ENCODE assay signal across 22 mouse cellular contexts in the genomic region with DNA sequence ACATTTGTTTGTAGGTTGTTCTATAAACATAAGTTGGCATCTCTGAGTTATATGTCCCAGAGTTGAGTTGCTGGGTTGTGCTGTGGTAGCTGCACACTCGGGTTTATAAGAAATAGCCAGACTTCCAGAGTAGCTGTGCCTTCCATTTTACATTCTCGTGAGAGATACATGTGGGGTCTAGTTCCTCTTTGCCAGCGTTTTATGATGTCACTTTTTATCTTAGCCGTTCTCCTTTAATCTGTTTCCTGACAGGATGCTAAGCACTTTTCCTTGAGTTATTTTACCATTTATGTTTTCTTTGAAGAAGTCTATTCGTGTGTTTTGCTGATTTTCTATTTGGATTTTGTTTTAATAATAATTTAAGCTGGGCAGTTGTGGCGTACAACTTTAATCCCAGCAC. TPM values are rescaled to one million over a fixed set of nuclear protein-coding genes. Genes with fewer than 3 reads are reported as not detected.
DNase-seq lines count a peak whose midpoint lies in the region; ATAC-seq and TF ChIP-seq lines count a peak whose summit lies in the region.
"Had no signal": no experiment of that assay in that cellular context is flagged by ENCODE, and none has a peak within 500 bp of the region (broad histone marks: within the 10 kb centered on the region; RNA-seq: fewer than 3 reads in every experiment).

No protein-coding gene starts in this region.

- 0 out of 2 replicates have a peak overlapping the region, but pooled peaks have one; percentile 13 for H3K27ac ChIP-seq in gastrocnemius, adult 2 months
- H3K27ac ChIP-seq in MEL (ENCODE audit: control insufficient read depth, low read depth, low read length) (peak overlapping the region; percentile 90), macrophage (peak overlapping the region; percentile 51)
- H3K27ac ChIP-seq in midbrain, embryonic 13.5 days = no peak overlapping the region
- H3K27ac ChIP-seq: embryonic facial prominence, embryonic 10.5 days; embryonic facial prominence, embryonic 13.5 days; forebrain, embryonic 12.5 days; forebrain, embryonic 15.5 days; hindbrain, embryonic 12.5 days; hindbrain, embryonic 15.5 days had no signal

- no peak for DNase-seq in gastrocnemius, adult 2 months
- no peak for DNase-seq in gastrocnemius, postnatal 10 days
- DNase-seq in 416B (ENCODE audit: low read depth) = peak; percentile 73
- peak; percentile 88 for DNase-seq in MEL (ENCODE audit: low read depth, low spot score)
- no peak for DNase-seq in kidney, adult 8-10 months
- DNase-seq: adrenal gland, adult 2 months; adrenal gland, postnatal 14 days; cerebellum, adult 11-12 months; cerebellum, adult 8-10 months; gastrocnemius, postnatal 14 days; heart, adult 11 months had no signal

- WGBS in macrophage (ENCODE audit: missing documents) = 29% methylated on average over 6 of the region's 6 CpGs
- WGBS in midbrain, embryonic 13.5 days = 92% methylated on average over 6 of the region's 6 CpGs

- TF ChIP-seq RAD21 in MEL (IDR thresholded peaks at IDR 0.05; ENCODE audit: low read depth, low read length) = no peak

- TF ChIP-seq CTCF in gastrocnemius, adult 2 months (IDR thresholded peaks at IDR 0.05) = no peak
- TF ChIP-seq CTCF in MEL (IDR thresholded peaks at IDR 0.05 in 2 of 3, conservative IDR thresholded peaks at IDR 0.05 in 1 of 3; ENCODE audit: control insufficient read depth in 1 of 3, insufficient read depth in 1 of 3, low read depth in 2 of 3, low read length in 3 of 3, poor library complexity in 1 of 3, severe bottlenecking in 1 of 3) = no peak

- TF ChIP-seq EP300 in MEL (IDR thresholded peaks at IDR 0.05; ENCODE audit: low read depth in 1 of 2, low read length in 2 of 2) = peak; percentile 84 to 87

- peak in 1 of 2 experiments; percentile 44; a peak in 1 of 4 replicates for TF ChIP-seq POLR2A in MEL (IDR thresholded peaks at IDR 0.05; ENCODE audit: control insufficient read depth in 1 of 2, insufficient read depth in 1 of 2, low read depth in 1 of 2, low read length in 2 of 2, poor library complexity in 1 of 2)

- no peaks in the 10 kb centered on the region for H3K9me3 ChIP-seq in MEL (replicated peaks; ENCODE audit: insufficient read depth, low read length)
- no peaks in the 10 kb centered on the region for H3K9me3 ChIP-seq in midbrain, embryonic 13.5 days
- H3K9me3 ChIP-seq: embryonic facial prominence, embryonic 10.5 days; embryonic facial prominence, embryonic 13.5 days; forebrain, embryonic 12.5 days; forebrain, embryonic 15.5 days; hindbrain, embryonic 12.5 days; hindbrain, embryonic 15.5 days had no signal

- H3K4me1 ChIP-seq in MEL (ENCODE audit: control insufficient read depth in 1 of 2, insufficient read depth in 2 of 2, low read length in 2 of 2) = peaks cover 10 to 28% of the 10 kb centered on the region in 2 experiments
- H3K4me1 ChIP-seq in midbrain, embryonic 13.5 days (replicated peaks) = peaks cover 27% of the 10 kb centered on the region

- H3K4me3 ChIP-seq in gastrocnemius, adult 2 months = no peak overlapping the region
- H3K4me3 ChIP-seq in MEL (ENCODE audit: control insufficient read depth in 1 of 2, insufficient read depth in 1 of 2, low read depth in 2 of 2, low read length in 2 of 2) (no peak overlapping the region), macrophage (ENCODE audit: inconsistent target) (no peak overlapping the region)
- no peak overlapping the region for H3K4me3 ChIP-seq in midbrain, embryonic 13.5 days (replicated peaks)
- H3K4me3 ChIP-seq: embryonic facial prominence, embryonic 10.5 days; embryonic facial prominence, embryonic 13.5 days; erythroblast, embryonic 14.5 days; forebrain, embryonic 12.5 days; forebrain, embryonic 15.5 days; hindbrain, embryonic 12.5 days; hindbrain, embryonic 15.5 days had no signal

- ATAC-seq in midbrain, embryonic 13.5 days = no peak
- ATAC-seq: CD4-positive, CD25-positive, alpha-beta regulatory T cell, adult 4 months; forebrain, embryonic 15.5 days had no signal

- H3K4me2 ChIP-seq in midbrain, embryonic 13.5 days (replicated peaks) = no peak overlapping the region
- H3K4me2 ChIP-seq: embryonic facial prominence, embryonic 13.5 days; forebrain, embryonic 12.5 days; forebrain, embryonic 15.5 days; heart, embryonic 11.5 days; hindbrain, embryonic 12.5 days; hindbrain, embryonic 15.5 days had no signal

- intact Hi-C loops in gastrocnemius, adult 2 months (cut with DNase I) = no loop called here

- peaks cover 0 to 32% of the 10 kb centered on the region in 2 experiments; a peak in 2 of 4 replicates for H3K36me3 ChIP-seq in MEL (ENCODE audit: control insufficient read depth in 1 of 2, insufficient read depth in 2 of 2, low read length in 2 of 2)
- peaks cover 30% of the 10 kb centered on the region for H3K36me3 ChIP-seq in macrophage (ENCODE audit: inconsistent target)
- H3K36me3 ChIP-seq in midbrain, embryonic 13.5 days = peaks cover 61% of the 10 kb centered on the region

- H3K9ac ChIP-seq in MEL (ENCODE audit: control insufficient read depth, low read depth, low read length, poor library complexity, severe bottlenecking) = peak overlapping the region; percentile 57
- no peak overlapping the region for H3K9ac ChIP-seq in midbrain, embryonic 13.5 days (replicated peaks)
- H3K9ac ChIP-seq: embryonic facial prominence, embryonic 13.5 days; forebrain, embryonic 12.5 days; forebrain, embryonic 15.5 days; hindbrain, embryonic 12.5 days; hindbrain, embryonic 15.5 days had no signal

- H3K79me2 ChIP-seq in MEL (ENCODE audit: control insufficient read depth, insufficient read depth, low read length, poor library complexity) (peaks cover 35% of the 10 kb centered on the region), macrophage (ENCODE audit: inconsistent target) (peaks cover 70% of the 10 kb centered on the region)

- H3K27me3 ChIP-seq in MEL (ENCODE audit: control insufficient read depth in 1 of 2, insufficient read depth in 2 of 2, low read length in 2 of 2) = no peaks in the 10 kb centered on the region
- no peaks in the 10 kb centered on the region for H3K27me3 ChIP-seq in midbrain, embryonic 13.5 days
- H3K27me3 ChIP-seq: embryonic facial prominence, embryonic 13.5 days; forebrain, embryonic 12.5 days; forebrain, embryonic 15.5 days; hindbrain, embryonic 12.5 days; hindbrain, embryonic 15.5 days had no signal

TF ChIP-seq in MEL, 35 proteins besides CTCF, POLR2A, EP300 and RAD21 (continues in another document):
- peak; percentile 50; the same call in 1 of the 2 replicates for TF ChIP-seq JUND (IDR thresholded peaks at IDR 0.05; ENCODE audit: low read depth, low read length)
- TF ChIP-seq KAT2A (conservative IDR thresholded peaks at IDR 0.05; ENCODE audit: low read depth, low read length) = no peak
- peak; percentile 93; the same call in 1 of the 2 replicates for TF ChIP-seq MYC (IDR thresholded peaks at IDR 0.05; ENCODE audit: low read depth, low read length)
- 0 out of 2 replicates have a peak, but pooled peaks have one; percentile 40 for TF ChIP-seq MAX (IDR thresholded peaks at IDR 0.05; ENCODE audit: low read length)
- peak; percentile 97 for TF ChIP-seq GATA1 (IDR thresholded peaks at IDR 0.05; ENCODE audit: low read depth, low read length)
- peak; percentile 67 for TF ChIP-seq MXI1 (IDR thresholded peaks at IDR 0.05; ENCODE audit: low read depth, low read length)
- TF ChIP-seq POLR2AphosphoS5 (IDR thresholded peaks at IDR 0.05; ENCODE audit: borderline replicate concordance, low read depth, low read length) = no peak
- TF ChIP-seq HCFC1 (IDR thresholded peaks at IDR 0.05; ENCODE audit: low read depth, low read length) = no peak
- TF ChIP-seq TCF12 (IDR thresholded peaks at IDR 0.05; ENCODE audit: low read depth, low read length) = peak; percentile 79
- peak; percentile 94 for TF ChIP-seq ETS1 (IDR thresholded peaks at IDR 0.05; ENCODE audit: low read depth, low read length)
- TF ChIP-seq RCOR1 (IDR thresholded peaks at IDR 0.05; ENCODE audit: low read depth, low read length) = peak; percentile 71

RNA-seq across cellular contexts. Expression of a gene that starts 4.0 kb away (rescaled TPM):
- 10 to 100 TPM; 45.4 to 52.0 TPM for total RNA-seq in gastrocnemius, adult 2 months (2021)
- total RNA-seq in gastrocnemius, postnatal 10 days (2021) = 10 to 100 TPM; 31.8 to 34.3 TPM
- total RNA-seq in MEL (2012; rRNA removed) = 12.3 and 12.8 TPM in 2 replicates
- 10 to 100 TPM; 35.5 to 90.3 TPM for polyA plus RNA-seq in MEL (2012; ENCODE audit: insufficient read depth in 1 of 2, insufficient read length in 2 of 2, low read depth in 1 of 2, low replicate concordance in 2 of 2, missing spikeins in 1 of 2)
- 100 to 1,000 TPM in 7 of 26 experiments, 10 to 100 TPM in 19; 35.7 to 130 (median 85.7) TPM for total RNA-seq in macrophage (2018; cell fraction: chromatin; rRNA removed)
- 10 to 100 TPM; 34.3 to 89.5 (median 63.9) TPM for total RNA-seq in macrophage (2018; cell fraction: cytosol; rRNA removed)
- total RNA-seq in macrophage (2018; cell fraction: nucleus; rRNA removed) = 10 to 100 TPM; 40.7 to 92.1 (median 73.8) TPM
- polyA plus RNA-seq in macrophage (2018) = 38.6 to 57.7 TPM (median 48.1 TPM) in 3 replicates
- polyA plus RNA-seq in midbrain, embryonic 13.5 days (2015; fragmentation: Nextera tagmentation; extraction: Ambion mirVana) = 32.9 and 33.6 TPM in 2 replicates

RNA-seq across cellular contexts. Expression of a gene that starts 22.4 kb away (rescaled TPM):
- total RNA-seq in gastrocnemius, adult 2 months (2021) = 100 to 1,000 TPM; 205 to 209 TPM
- 100 to 1,000 TPM; 765 to 781 TPM for total RNA-seq in gastrocnemius, postnatal 10 days (2021)
- total RNA-seq in MEL (2012; rRNA removed) = 7,288 and 8,303 TPM in 2 replicates
- polyA plus RNA-seq in MEL (2012; ENCODE audit: insufficient read depth in 1 of 2, insufficient read length in 2 of 2, low read depth in 1 of 2, low replicate concordance in 2 of 2, missing spikeins in 1 of 2) = 1,000 to 10,000 TPM in 1 of 2 experiments, not detected in 1; 3,662 TPM
- 100 to 1,000 TPM in 17 of 26 experiments, 10 to 100 TPM in 9; 57.4 to 297 (median 107) TPM for total RNA-seq in macrophage (2018; cell fraction: chromatin; rRNA removed)
- total RNA-seq in macrophage (2018; cell fraction: cytosol; rRNA removed) = 1,000 to 10,000 TPM; 1,408 to 2,161 (median 1,705) TPM
- 100 to 1,000 TPM; 138 to 460 (median 284) TPM for total RNA-seq in macrophage (2018; cell fraction: nucleus; rRNA removed)
- 1,329 to 2,132 TPM (median 1,766 TPM) in 3 replicates for polyA plus RNA-seq in macrophage (2018)
- 3,782 and 3,914 TPM in 2 replicates for polyA plus RNA-seq in midbrain, embryonic 13.5 days (2015; fragmentation: Nextera tagmentation; extraction: Ambion mirVana)

RNA-seq across cellular contexts. Expression of a gene that starts 51.4 kb away (rescaled TPM):
- 10 to 100 TPM; 44.2 to 70.3 TPM for total RNA-seq in gastrocnemius, adult 2 months (2021)
- total RNA-seq in gastrocnemius, postnatal 10 days (2021) = 10 to 100 TPM; 66.2 to 67.3 TPM
- 70.6 and 97.2 TPM in 2 replicates for total RNA-seq in MEL (2012; rRNA removed)
- polyA plus RNA-seq in MEL (2012; ENCODE audit: insufficient read depth in 1 of 2, insufficient read length in 2 of 2, low read depth in 1 of 2, low replicate concordance in 2 of 2, missing spikeins in 1 of 2) = 100 to 1,000 TPM in 1 of 2 experiments, not detected in 1; 159 TPM
- 10 to 100 TPM in 3 of 26 experiments, 1 to 10 TPM in 19, under 1 TPM in 2, not detected in 2; 0.51 to 14.6 (median 4.1) TPM for total RNA-seq in macrophage (2018; cell fraction: chromatin; rRNA removed)
- total RNA-seq in macrophage (2018; cell fraction: cytosol; rRNA removed) = 10 to 100 TPM; 20.2 to 53.9 (median 28.0) TPM
- 10 to 100 TPM in 18 of 26 experiments, 1 to 10 TPM in 8; 4.1 to 24.6 (median 11.9) TPM for total RNA-seq in macrophage (2018; cell fraction: nucleus; rRNA removed)
- 15.4 to 35.4 TPM (median 22.4 TPM) in 3 replicates for polyA plus RNA-seq in macrophage (2018)
- 605 and 617 TPM in 2 replicates for polyA plus RNA-seq in midbrain, embryonic 13.5 days (2015; fragmentation: Nextera tagmentation; extraction: Ambion mirVana)

Comparison
In these comparisons a context has a peak if more than half of its experiments do, and no peak if none do; other contexts are left out.
1. DNase-seq: peak in 416B (single experiment) and MEL (single experiment); none in gastrocnemius, adult 2 months (single experiment), gastrocnemius, postnatal 10 days (single experiment) and kidney, adult 8-10 months (0 of 2).